Mouse (Mus musculus) brain, embryonic 14.5 days (tissue): ENCODE results near the gene Dazl. TPM values are rescaled to one million over a fixed set of nuclear protein-coding genes. Genes with fewer than 3 reads are reported as not detected.
"Not testable (repeated sequence)": the region's sequence is repeated elsewhere in the genome, so short reads cannot be mapped to it uniquely, and the experiment has no call there.

Experiments used
- DNase-seq: peaks from one replicate; pipeline ENCODE4 v3.0.0-alpha.2; 2011; ENCODE audit warnings: low read depth
- CTCF ChIP-seq: fragments of 200-500 bp; IDR thresholded peaks from 2 replicates; pipeline ENCODE4 v1.5.1; 2012; ENCODE audit warnings: inconsistent platforms, mild to moderate bottlenecking, moderate library complexity, borderline replicate concordance; ENCODE audit not compliant: insufficient read depth, insufficient read length; ENCODE audit errors: extremely low read depth
- POLR2A ChIP-seq: fragments of 200-500 bp; IDR thresholded peaks from 2 replicates; pipeline ENCODE4 v1.6.1; 2012; ENCODE audit warnings: mild to moderate bottlenecking, inconsistent platforms, borderline replicate concordance; ENCODE audit not compliant: poor library complexity, insufficient read depth, insufficient read length, severe bottlenecking; ENCODE audit errors: extremely low read depth
- polyA plus RNA-seq: library from polyadenylated mRNA; depleted of rRNA; stranded (reverse); fragments of >200 nt; gene quantifications from 2 replicates; pipeline ENCODE4 v1.2.3, GENCODE M21; 2012

Dazl gene
- polyA plus RNA-seq, 1 experiment, result 0.27 TPM

DNA sequence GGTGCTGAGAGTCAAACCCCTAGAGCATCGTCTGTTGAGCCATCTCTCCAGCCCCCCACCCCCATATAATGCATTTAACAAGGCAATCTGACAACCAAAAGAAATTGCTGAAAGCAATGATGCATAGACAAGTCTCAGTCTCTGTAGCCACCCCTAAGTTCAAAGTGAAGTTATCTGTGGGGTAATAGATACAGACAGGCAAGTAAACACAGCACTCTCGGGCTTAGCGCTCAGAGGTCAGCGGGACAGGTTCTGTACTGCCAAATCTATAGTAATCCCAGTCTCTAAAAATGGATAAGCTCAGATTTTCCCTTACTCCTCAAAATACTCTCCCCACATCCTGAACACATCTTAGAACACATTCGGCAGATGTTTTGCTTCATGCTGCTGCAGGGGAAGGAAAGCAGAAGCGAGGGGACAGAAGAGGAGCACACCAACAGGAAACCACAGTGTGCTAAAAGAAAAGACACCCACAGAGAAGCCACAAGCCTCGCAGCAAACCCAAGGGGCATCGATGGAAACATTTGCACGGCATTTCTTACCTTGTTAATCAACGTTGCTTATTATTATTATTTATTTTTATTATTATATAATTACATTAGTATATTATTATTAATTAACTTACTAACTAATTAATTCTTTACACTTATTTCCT, 16.8 kb upstream of the Dazl start:
- TF ChIP-seq POLR2A (no peak), CTCF (no peak)
- no peak for DNase-seq

GRCm38 (mm10) chr17:50309512-50310072, 16.2 kb upstream of the Dazl start:
- no peak for DNase-seq
- TF ChIP-seq POLR2A, result no peak
- TF ChIP-seq CTCF, result no peak

DNA sequence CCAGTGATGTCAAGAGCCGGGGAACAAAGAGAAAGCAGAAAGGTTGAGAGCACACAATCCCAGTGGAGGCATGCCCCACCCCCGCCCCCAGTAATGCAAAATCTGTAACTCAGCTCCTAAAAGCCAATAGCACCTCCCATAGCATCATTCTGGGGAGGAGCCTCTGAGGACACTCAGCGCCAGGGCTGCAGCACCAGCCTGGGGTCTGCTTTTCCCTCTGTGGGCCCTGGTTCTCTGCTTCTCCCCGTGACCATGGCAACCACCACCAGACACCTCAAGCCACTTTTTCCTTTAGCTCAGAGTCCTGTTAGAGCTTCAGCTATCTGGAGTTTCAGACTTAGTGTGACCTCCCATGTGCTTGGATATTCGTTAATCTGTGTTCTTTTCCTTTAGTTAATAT, 15.4 kb upstream of the Dazl start:
- peak; percentile 27 for DNase-seq
- TF ChIP-seq CTCF (no peak), POLR2A (no peak)

DNA sequence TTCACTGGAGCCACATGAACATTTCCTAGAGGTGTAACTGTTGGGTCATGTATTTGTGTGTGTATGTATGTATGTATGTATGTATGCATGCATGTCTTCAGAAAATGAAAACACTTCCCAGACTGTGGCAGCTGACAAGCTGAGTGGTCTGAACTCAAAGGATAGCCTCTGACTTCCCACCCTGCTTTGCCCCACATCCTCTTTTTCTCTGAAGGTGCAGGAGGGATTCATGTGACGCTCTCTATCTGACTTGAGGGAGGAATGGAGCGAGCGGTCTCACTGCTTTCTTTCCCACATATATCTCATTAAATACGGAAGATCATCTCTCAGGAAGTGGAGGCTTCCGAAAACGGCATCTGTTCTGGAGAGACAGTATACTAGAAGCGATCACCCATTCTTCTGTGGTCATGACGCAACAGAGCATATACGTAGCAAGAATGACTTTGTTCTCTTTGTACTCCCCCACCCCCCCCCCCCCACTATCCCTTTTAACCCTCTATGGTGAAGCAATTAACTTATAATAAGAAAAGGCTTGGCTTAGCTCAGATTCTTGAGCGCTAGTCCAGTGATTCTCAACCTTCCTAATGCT, 14.7 kb upstream of the Dazl start:
- TF ChIP-seq CTCF (no peak), POLR2A (no peak)
- no peak for DNase-seq

DNA sequence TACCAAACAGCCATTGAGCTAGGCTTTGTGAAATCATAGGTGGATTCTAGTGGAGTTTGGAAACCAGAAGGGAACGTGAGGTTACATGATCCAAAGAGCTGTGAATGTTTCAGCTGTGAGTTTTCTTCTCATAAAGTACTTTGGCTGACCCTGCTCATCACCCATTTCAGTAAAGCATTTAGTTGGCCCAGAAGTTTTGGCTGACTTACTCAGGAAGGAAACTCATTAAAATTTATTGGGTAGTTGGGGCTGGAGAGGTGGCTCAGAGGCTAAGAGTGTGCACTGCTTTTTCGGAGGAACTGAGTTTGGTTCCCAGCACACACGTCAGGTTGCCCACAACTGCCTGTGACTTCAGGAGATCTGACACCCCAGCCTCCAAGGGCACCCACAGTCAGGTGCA, 9.4 kb upstream of the Dazl start:
- no peak for DNase-seq

GRCm38 (mm10) chr17:50300171-50300841, 6.9 kb upstream of the Dazl start:
- TF ChIP-seq POLR2A, result no peak

More for the DNA sequence above, 9.4 kb upstream of the Dazl start:
- no peak for TF ChIP-seq CTCF
- no peak for TF ChIP-seq POLR2A

GRCm38 (mm10) chr17:50298821-50299220, 5.4 kb upstream of the Dazl start:
- TF ChIP-seq CTCF (no peak), POLR2A (no peak)

More at GRCm38 (mm10) chr17:50300171-50300841, 6.9 kb upstream of the Dazl start:
- no peak for DNase-seq

DNA sequence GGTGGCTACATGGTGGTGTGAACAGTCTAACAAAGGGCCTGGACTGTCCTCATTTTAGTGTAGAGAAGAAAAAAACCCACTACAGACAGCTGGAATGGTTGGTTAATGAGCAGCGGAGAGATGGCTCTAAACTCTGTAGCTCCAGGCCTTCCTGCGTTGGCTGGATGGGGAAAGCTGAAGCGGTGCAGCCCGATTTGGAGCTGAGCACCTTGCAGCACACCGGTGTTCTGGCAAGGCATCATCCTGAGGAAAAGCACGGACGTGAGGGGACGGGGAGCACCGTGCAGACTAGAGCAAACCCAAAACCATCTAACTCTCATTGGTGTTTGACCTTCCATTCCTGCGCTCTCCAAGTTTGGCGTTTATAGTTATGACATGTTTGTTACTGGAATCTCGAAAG, 1.3 kb upstream of the Dazl start:
- TF ChIP-seq CTCF, result no peak
- TF ChIP-seq POLR2A, result no peak

More at GRCm38 (mm10) chr17:50298821-50299220, 5.4 kb upstream of the Dazl start:
- DNase-seq, result no peak

DNA sequence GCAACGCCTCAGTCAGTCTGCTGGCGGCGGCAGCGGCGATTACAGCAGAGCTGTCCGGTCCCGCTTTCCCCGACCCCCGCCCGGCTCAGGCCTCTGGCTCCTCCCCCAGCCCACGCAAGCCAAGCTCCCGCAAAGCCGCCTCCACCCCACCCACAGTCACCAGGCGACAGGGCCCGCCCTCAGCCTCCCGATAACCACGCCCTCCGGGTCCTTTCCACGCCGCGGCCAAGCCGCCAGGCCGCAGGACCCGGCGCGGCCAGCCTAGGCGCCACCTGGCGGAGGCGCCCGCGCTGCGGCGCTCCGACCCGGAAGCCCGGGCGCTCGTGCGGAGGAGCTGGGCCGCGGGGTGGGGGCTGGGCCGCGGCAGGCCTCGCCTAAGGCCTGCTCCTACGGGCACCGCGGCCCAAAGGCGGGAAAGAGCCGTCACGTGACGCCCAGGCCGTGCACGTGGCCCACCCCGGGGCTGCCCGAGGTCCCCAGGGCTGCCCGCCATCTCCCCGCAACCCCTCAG, 720 bp downstream of the Dazl start:
- DNase-seq, result peak; percentile 95
- TF ChIP-seq POLR2A (no peak), CTCF (peak; percentile 58)

More for the DNA sequence above, 1.3 kb upstream of the Dazl start:
- no peak for DNase-seq

GRCm38 (mm10) chr17:50291485-50292200, 1.8 kb downstream of the Dazl start:
- peak; percentile 89 for DNase-seq

DNA sequence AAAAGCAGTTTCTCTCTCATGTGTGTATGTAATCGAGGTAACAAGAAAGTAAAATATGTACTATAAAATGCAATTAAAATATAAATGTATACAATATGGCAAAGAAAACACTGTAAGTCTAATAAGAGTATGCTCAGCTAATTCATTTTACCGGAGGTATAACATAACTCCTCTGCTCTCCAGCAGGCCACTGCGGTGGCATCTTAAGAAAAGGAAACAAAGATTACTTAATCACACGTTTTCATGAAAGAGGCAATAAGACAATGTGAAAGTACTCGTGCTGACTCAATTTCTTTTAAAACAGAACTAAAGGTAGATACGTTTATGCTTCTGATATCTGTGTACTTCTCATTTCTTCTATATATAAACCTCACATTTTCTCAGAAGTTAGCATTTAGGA, 8.6 kb downstream of the Dazl start:
- DNase-seq, result no peak

More at GRCm38 (mm10) chr17:50291485-50292200, 1.8 kb downstream of the Dazl start:
- no peak for TF ChIP-seq CTCF
- TF ChIP-seq POLR2A, result no peak

DNA sequence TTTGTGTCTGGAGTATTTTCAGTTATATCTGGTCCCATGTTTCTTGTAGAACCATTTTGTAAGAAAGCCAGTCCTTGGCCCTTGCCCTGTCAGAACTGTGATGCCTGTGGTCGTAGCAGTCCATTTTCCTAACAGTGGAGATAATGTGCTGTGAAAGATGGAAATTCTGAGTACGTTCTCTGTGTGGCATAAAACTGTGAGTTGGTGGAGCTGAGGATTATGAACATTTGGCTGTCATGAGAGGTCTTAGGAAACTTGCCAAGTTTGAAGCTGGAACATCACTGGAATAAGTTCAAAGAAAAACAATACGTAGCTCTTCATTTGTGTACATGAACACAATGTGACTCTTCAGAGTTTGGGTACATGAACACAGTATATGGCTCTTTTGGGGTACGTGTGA, 31.8 kb downstream of the Dazl start:
- not testable (repeated sequence) for DNase-seq

More for the DNA sequence above, 8.6 kb downstream of the Dazl start:
- TF ChIP-seq CTCF (no peak), POLR2A (no peak)

DNA sequence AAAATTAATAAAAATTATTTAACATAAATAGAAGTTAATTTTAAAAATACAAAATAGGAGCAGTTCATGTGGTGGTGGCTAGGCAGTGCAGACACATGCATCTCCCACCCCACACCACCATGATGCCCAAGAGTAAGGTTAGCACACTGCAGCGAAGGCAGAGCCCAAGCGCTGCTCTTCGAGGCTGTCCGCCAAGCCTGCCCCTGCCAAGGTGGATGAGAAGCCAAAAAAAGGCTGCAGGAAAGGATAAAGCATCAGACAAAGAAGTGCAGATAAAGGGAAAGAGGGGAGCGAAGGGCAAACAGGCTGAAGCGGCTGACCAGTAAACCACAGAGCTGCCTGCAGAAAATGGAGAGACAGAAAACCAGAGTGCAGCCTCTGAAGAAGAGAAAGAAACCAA, 32.6 kb downstream of the Dazl start:
- peak; percentile 13 for DNase-seq
- TF ChIP-seq CTCF (no peak), POLR2A (no peak)
